9 mouse cellular contexts compared by ENCODE assay signal in the genomic region with DNA sequence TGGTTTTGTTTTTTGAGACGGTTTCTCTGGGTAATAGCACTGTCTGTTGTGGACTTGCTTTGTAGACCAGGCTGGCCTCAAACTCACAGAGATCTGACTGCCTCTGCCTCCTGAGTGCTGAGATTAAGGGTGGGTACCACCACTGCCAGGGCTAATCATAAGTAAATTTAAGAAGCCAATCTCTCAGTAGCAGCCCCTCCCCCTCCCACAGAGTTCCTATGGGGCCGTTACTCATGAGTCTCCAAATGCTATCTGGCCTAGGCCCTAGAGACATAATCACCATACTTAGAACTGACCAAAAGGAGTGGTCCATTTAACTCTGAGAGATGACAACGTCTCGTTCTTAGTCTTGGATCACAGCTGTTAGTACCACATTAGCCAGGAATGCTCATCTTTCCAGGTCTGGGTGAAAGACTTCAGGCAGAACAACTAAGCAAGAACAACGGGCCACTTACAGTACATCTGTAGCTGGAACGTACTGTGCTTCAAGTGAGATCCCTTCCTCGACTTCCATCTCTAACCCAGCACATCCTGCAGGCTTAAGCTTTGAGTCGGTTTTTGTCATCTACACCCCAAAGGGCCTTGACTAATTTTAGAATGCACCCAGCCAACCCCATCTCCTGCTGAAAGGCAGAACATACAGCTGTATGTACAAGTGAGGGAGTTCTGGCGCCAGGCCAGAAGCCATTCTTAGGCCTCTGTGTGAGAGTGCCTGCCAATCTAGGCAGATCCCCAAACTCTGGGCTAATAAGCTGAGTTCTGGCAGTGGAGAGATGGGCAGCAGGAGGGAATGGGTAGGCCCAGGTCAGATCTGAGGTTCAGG.
DNase-seq lines count a peak whose midpoint lies in the region; ATAC-seq lines count a peak whose summit lies in the region.
"Had no signal": no experiment of that assay in that cellular context is flagged by ENCODE, and none has a peak within 500 bp of the region (broad histone marks: within the 10 kb centered on the region; RNA-seq: fewer than 3 reads in every experiment).

No protein-coding gene starts in this region.

- peak; percentile 63 for DNase-seq in adrenal gland, postnatal 10 days
- no peak for DNase-seq in adrenal gland, postnatal 25 days
- no peak for DNase-seq in midbrain, embryonic 10.5 days (ENCODE audit: low spot score)
- DNase-seq in kidney, postnatal 4 days = peak; percentile 74 to 81
- peak; percentile 62 for DNase-seq in right cerebral cortex, postnatal 14 days

- 76% methylated on average over 9 of the region's 9 CpGs for WGBS in midbrain, embryonic 13.5 days
- WGBS in midbrain, embryonic 10.5 days = 89% methylated on average over 9 of the region's 9 CpGs
- 53% methylated on average over 9 of the region's 9 CpGs for WGBS in forebrain, embryonic 15.5 days

- no peak overlapping the region for H3K27ac ChIP-seq in midbrain, embryonic 13.5 days
- no peak overlapping the region for H3K27ac ChIP-seq in midbrain, embryonic 10.5 days (replicated peaks)
- peak overlapping the region; percentile 19; the same call in 1 of the 2 replicates for H3K27ac ChIP-seq in forebrain, embryonic 15.5 days (replicated peaks)

- no peaks in the 10 kb centered on the region for H3K36me3 ChIP-seq in midbrain, embryonic 13.5 days
- H3K36me3 ChIP-seq in midbrain, embryonic 10.5 days = no peaks in the 10 kb centered on the region
- H3K36me3 ChIP-seq in forebrain, embryonic 15.5 days = no peaks in the 10 kb centered on the region

- no peaks in the 10 kb centered on the region for H3K9me3 ChIP-seq in midbrain, embryonic 13.5 days
- no peaks in the 10 kb centered on the region for H3K9me3 ChIP-seq in midbrain, embryonic 10.5 days (replicated peaks)
- H3K9me3 ChIP-seq in forebrain, embryonic 15.5 days = no peaks in the 10 kb centered on the region

- no peak overlapping the region for H3K4me2 ChIP-seq in midbrain, embryonic 13.5 days (replicated peaks)
- H3K4me2 ChIP-seq in forebrain, embryonic 15.5 days (replicated peaks) = no peak overlapping the region

- ATAC-seq in midbrain, embryonic 13.5 days = peak; percentile 72
- ATAC-seq in forebrain, embryonic 15.5 days (replicated peaks) = peak; percentile 83
- no peak for ATAC-seq in erythroblast, adult 5-6 weeks (replicated peaks; ENCODE audit: low FRiP score, poor library complexity, severe bottlenecking)

- H3K27me3 ChIP-seq in midbrain, embryonic 13.5 days = no peaks in the 10 kb centered on the region; the same call in 1 of the 2 replicates
- H3K27me3 ChIP-seq in midbrain, embryonic 10.5 days (ENCODE audit: low read depth, poor library complexity, severe bottlenecking) = peaks cover 11% of the 10 kb centered on the region
- no peaks in the 10 kb centered on the region for H3K27me3 ChIP-seq in forebrain, embryonic 15.5 days
- H3K27me3 ChIP-seq: CH12.LX had no signal

- peaks cover 20% of the 10 kb centered on the region for H3K4me1 ChIP-seq in midbrain, embryonic 13.5 days (replicated peaks)
- H3K4me1 ChIP-seq in midbrain, embryonic 10.5 days = peaks cover 19% of the 10 kb centered on the region
- peaks cover 25% of the 10 kb centered on the region for H3K4me1 ChIP-seq in forebrain, embryonic 15.5 days

- no peak overlapping the region for H3K4me3 ChIP-seq in midbrain, embryonic 13.5 days (replicated peaks)
- H3K4me3 ChIP-seq in midbrain, embryonic 10.5 days = no peak overlapping the region
- H3K4me3 ChIP-seq in forebrain, embryonic 15.5 days = no peak overlapping the region

- no peak overlapping the region for H3K9ac ChIP-seq in midbrain, embryonic 13.5 days (replicated peaks)
- H3K9ac ChIP-seq in forebrain, embryonic 15.5 days (replicated peaks) = no peak overlapping the region

Comparison
In these comparisons a context has a peak if more than half of its experiments do, and no peak if none do; other contexts are left out.
1. DNase-seq: peak in adrenal gland, postnatal 10 days (single experiment), kidney, postnatal 4 days (2 of 2) and right cerebral cortex, postnatal 14 days (single experiment); none in adrenal gland, postnatal 25 days (single experiment) and midbrain, embryonic 10.5 days (single experiment).